Comparison of ENCODE assay signal across 23 mouse cellular contexts in the genomic region with DNA sequence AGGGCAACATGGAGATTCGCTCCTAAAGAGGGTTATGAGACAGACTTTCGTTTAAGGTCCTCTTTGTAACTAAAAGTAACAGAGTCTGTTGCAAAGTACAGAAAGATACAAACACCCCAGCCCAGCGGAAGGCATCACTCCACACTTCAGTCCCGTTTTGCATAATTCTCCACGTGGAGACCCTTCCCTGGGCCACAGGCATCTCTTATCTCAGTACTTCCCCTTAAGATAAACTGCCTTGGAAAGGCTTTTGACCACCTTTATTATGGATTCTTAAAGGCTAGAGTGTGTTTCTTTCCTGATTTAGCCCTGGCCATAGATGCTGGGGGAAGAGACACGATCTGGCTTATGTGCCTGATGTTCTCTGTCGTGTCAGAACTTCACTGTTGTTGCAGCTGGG.
"Had no signal": no experiment of that assay in that cellular context is flagged by ENCODE, and none has a peak within 500 bp of the region (broad histone marks: within the 10 kb centered on the region; RNA-seq: fewer than 3 reads in every experiment).

No protein-coding gene starts in this region.

- H3K9ac ChIP-seq: limb, embryonic 12.5 days; limb, embryonic 13.5 days; limb, embryonic 15.5 days; liver, embryonic 12.5 days; liver, embryonic 13.5 days; liver, embryonic 14.5 days; liver, embryonic 15.5 days; liver, postnatal 0 days; lung, embryonic 14.5 days; lung, embryonic 15.5 days; midbrain, embryonic 12.5 days; midbrain, embryonic 13.5 days; midbrain, embryonic 15.5 days; neural tube, embryonic 12.5 days; neural tube, embryonic 13.5 days had no signal

- H3K27me3 ChIP-seq: limb, embryonic 12.5 days; limb, embryonic 13.5 days; limb, embryonic 15.5 days; liver, embryonic 12.5 days; liver, embryonic 13.5 days; liver, embryonic 15.5 days; lung, embryonic 15.5 days; midbrain, embryonic 12.5 days; midbrain, embryonic 13.5 days; midbrain, embryonic 15.5 days; neural tube, embryonic 12.5 days; neural tube, embryonic 13.5 days had no signal

- ATAC-seq: liver, embryonic 12.5 days; liver, postnatal 0 days; midbrain, embryonic 13.5 days; midbrain, embryonic 15.5 days; midbrain, embryonic 16.5 days had no signal

- H3K4me2 ChIP-seq: limb, embryonic 12.5 days; limb, embryonic 13.5 days; limb, embryonic 15.5 days; liver, embryonic 11.5 days; liver, embryonic 12.5 days; liver, embryonic 13.5 days; liver, embryonic 15.5 days; lung, embryonic 14.5 days; lung, embryonic 15.5 days; midbrain, embryonic 11.5 days; midbrain, embryonic 12.5 days; midbrain, embryonic 13.5 days; midbrain, embryonic 15.5 days; neural tube, embryonic 12.5 days; neural tube, embryonic 13.5 days had no signal

- DNase-seq: liver, embryonic 13.5 days; liver, postnatal 0 days had no signal

- H3K27ac ChIP-seq: limb, embryonic 10.5 days; limb, embryonic 12.5 days; limb, embryonic 13.5 days; limb, embryonic 15.5 days; liver, embryonic 12.5 days; liver, embryonic 13.5 days; liver, embryonic 14.5 days; liver, embryonic 15.5 days; lung, embryonic 15.5 days; macrophage; midbrain, embryonic 10.5 days; midbrain, embryonic 12.5 days; midbrain, embryonic 13.5 days; midbrain, embryonic 15.5 days; neural tube, embryonic 12.5 days; neural tube, embryonic 13.5 days had no signal

- H3K4me1 ChIP-seq: limb, embryonic 10.5 days; limb, embryonic 12.5 days; limb, embryonic 13.5 days; limb, embryonic 15.5 days; liver, embryonic 12.5 days; liver, embryonic 13.5 days; lung, embryonic 15.5 days; midbrain, embryonic 10.5 days; midbrain, embryonic 12.5 days; midbrain, embryonic 13.5 days; midbrain, embryonic 15.5 days; neural tube, embryonic 12.5 days; neural tube, embryonic 13.5 days had no signal

- H3K9me3 ChIP-seq: limb, embryonic 10.5 days; limb, embryonic 12.5 days; limb, embryonic 13.5 days; limb, embryonic 15.5 days; liver, embryonic 12.5 days; liver, embryonic 13.5 days; liver, embryonic 15.5 days; lung, embryonic 15.5 days; midbrain, embryonic 12.5 days; midbrain, embryonic 13.5 days; neural tube, embryonic 13.5 days had no signal

- H3K4me3 ChIP-seq: limb, embryonic 10.5 days; limb, embryonic 12.5 days; limb, embryonic 13.5 days; limb, embryonic 15.5 days; liver, embryonic 12.5 days; liver, embryonic 13.5 days; liver, embryonic 15.5 days; lung, embryonic 15.5 days; megakaryocyte, embryonic 14.5 days; midbrain, embryonic 10.5 days; midbrain, embryonic 12.5 days; midbrain, embryonic 13.5 days; midbrain, embryonic 15.5 days; myocyte; neural tube, embryonic 12.5 days; neural tube, embryonic 13.5 days had no signal

- H3K36me3 ChIP-seq: limb, embryonic 10.5 days; limb, embryonic 12.5 days; limb, embryonic 13.5 days; limb, embryonic 15.5 days; liver, embryonic 12.5 days; liver, embryonic 13.5 days; liver, embryonic 15.5 days; lung, embryonic 15.5 days; midbrain, embryonic 10.5 days; midbrain, embryonic 12.5 days; midbrain, embryonic 13.5 days; midbrain, embryonic 15.5 days; neural tube, embryonic 12.5 days; neural tube, embryonic 13.5 days had no signal
